Mouse (Mus musculus): Measurements from ENCODE around the gene Nptx1.

DNA sequence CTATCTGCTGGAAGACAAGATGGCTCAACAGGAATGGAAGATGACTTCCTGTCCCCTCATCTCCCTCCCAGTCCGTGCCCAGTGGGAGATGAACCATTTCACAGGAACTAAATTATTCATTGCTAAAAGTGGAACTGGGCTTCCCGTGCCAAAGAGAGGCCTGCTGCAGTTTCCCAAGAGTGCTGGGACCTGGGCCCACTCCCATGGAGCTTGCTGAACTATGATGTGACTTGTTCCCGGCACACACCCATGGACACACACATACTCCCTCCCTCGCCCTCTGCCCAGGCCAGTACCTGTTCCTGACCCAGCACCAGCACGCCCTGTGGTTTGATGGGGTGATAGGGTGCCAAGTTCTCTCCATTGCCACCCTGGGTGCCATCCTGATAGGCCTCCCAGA lies 4.7 kb downstream of the Nptx1 start:
- TF ChIP-seq POLR2A (IDR thresholded peaks at IDR 0.05; ENCODE audit: insufficient read length, low read depth) (no peak), TCF12 (IDR thresholded peaks at IDR 0.05; ENCODE audit: insufficient read depth, poor library complexity, severe bottlenecking) (no peak), MYOD1 (IDR thresholded peaks at IDR 0.05; ENCODE audit: control insufficient read depth in 1 of 3, insufficient read length in 2 of 3, low read depth in 2 of 3) (no peak), MAX (IDR thresholded peaks at IDR 0.05; ENCODE audit: low read depth) (no peak), MYOG (IDR thresholded peaks at IDR 0.05; ENCODE audit: control insufficient read depth in 1 of 3, insufficient read depth in 1 of 3, insufficient read length in 2 of 3, low read depth in 2 of 3) (no peak)

All from myocyte (in vitro differentiated cells).